Mouse (Mus musculus): Measurements from ENCODE around the gene Sp140.
"Not testable (repeated sequence)": the region's sequence is repeated elsewhere in the genome, so short reads cannot be mapped to it uniquely, and the experiment has no call there.

Gene Sp140

GRCm38 (mm10) chr1:85636936-85637335 is 36.8 kb downstream of the Sp140 start:
- in situ Hi-C loops (cut with MboI; ENCODE audit: unreplicated experiment in 2 of 2): not testable (repeated sequence)

DNA sequence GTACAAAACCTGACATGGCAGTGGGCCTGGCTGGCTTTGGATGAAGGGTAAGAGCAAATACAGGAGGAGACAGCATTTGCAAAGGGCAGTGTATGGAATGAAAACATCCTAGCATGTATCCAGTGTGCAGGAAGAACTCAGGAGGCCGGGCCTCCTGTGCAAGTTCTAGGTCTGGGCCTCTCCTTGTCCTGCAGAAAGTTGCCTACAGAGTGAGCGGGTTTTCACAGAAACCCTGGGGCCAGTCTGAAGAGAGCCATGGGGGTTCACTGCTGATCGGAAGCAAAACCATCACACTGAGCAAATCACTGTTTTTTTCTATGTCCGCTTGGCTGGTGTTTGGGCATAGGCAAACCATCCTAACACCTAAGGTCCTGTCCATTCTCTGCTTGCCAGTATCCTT is 38.0 kb downstream of the Sp140 start:
- in situ Hi-C loops (cut with MboI; ENCODE audit: unreplicated experiment in 2 of 2): not testable (repeated sequence)

- in situ Hi-C loops (cut with MboI; ENCODE audit: unreplicated experiment in 2 of 2): not testable (repeated sequence)
These were observed 49.7 kb downstream of the Sp140 start, which contains the start of gene Sp100 for GRCm38 (mm10) chr1:85649881-85650280. Sp100 (plus strand) TSS chr1:85649988.

GRCm38 (mm10) chr1:85650524-85650923 is 50.3 kb downstream of the Sp140 start:
- in situ Hi-C loops (cut with MboI; ENCODE audit: unreplicated experiment in 2 of 2): not testable (repeated sequence)

DNA sequence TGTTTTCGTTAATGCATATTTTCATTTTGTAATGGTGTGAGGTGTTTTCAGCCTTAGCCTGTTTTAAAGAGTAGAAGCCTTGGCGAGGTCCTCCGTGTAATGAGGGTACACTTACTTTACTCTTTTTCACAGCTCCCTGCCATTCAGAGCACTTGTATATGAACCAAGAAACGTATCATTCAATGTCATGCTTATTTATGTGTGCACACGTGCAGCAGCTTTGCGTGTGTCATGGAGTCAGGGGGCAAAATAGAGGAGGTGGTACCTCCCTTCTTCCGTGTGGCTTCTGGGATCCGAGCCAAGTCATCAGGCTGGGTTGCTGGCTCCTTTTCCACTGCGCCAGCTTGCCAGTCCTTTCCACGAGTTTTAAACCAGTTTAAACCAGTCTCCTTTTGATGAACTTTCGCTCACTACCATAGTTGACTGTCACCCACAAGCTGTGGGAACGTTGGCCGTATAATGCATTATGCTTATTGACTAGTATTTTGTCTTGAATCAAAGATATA is 51.6 kb downstream of the Sp140 start:
- in situ Hi-C loops (cut with MboI; ENCODE audit: unreplicated experiment in 2 of 2): not testable (repeated sequence)

DNA sequence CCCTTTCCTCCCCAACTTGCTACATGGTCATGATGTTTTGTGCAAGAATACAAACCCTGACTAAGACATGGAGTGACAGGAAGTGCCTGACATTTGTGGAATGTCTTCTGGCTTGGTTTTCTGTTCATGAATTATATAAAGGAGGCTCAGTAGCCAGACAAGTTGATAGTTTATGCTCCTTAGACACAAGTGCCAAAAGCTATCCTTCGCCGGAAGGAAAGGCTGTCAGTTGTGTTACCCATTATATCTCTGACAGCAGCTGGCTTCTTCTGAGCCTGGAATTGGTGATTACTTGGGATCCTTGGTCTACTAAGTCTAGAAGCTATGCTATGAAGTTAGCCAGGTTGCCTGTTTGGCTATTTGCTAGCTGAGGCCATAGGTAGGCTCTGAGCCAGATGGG is 57.0 kb downstream of the Sp140 start:
- in situ Hi-C loops (cut with MboI; ENCODE audit: unreplicated experiment in 2 of 2): not testable (repeated sequence)

DNA sequence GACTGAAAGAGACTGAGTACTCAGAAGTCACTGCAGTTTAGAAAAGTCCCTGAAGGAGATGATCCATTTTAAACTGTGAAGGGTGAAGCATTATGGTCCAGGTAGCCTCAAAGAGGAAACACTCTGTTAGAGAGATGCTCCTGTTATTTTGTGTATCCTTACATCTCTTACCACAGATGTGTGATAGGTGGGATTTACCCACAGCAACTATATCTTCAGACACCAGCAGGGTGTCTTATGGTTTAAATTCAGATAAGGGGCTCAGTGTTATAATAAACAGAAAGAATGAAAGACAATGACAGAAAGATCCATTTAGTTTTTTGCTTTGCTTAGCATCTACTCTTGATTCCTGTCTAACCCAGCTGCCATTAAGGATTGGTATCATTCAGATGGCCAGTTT is 64.1 kb downstream of the Sp140 start:
- in situ Hi-C loops (cut with MboI; ENCODE audit: unreplicated experiment in 2 of 2): no loop called here

DNA sequence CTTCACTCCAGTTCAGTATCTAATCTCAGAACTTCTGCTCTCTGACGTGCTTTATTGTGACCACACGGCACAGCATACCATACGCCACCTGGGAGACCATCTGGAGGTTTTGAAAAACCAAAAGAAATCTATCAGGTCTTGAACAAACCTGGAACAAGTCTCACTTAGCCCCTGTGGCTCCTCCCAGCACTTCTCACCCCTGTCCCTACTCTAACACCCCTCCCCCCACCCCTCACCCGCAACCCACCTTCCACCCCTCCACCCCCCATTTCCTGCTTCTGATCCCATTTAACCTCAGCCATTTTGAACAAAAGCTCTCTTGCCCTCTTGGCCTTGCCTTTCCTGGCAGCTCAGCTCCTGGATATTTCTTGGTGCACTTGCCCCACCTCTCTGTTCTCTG is 80.0 kb downstream of the Sp140 start:
- in situ Hi-C loops (cut with MboI; ENCODE audit: unreplicated experiment in 2 of 2): no loop called here

DNA sequence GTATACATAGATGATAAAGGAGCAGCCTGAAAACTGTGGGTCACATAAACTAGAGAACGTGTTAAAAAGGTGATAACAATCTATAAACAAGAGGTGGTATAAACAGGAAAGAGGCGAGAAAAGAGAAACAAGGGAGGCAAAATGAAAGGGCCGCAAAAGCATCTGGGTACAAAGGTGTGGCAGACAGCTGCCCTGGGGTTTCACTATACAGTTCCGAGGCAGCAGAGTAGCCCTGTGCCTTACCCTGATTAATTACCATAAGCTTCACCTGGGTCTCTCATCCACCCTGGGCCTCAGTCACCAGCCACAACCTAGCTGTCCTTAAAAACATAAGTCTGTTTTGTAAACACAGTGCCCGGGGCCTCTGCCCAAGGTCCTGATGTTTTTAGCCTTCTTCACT is 86.5 kb downstream of the Sp140 start:
- in situ Hi-C loops (cut with MboI; ENCODE audit: unreplicated experiment in 2 of 2): no loop called here

GRCm38 (mm10) chr1:85687346-85687745 is 87.2 kb downstream of the Sp140 start:
- in situ Hi-C loops (cut with MboI; ENCODE audit: unreplicated experiment in 2 of 2): no loop called here

DNA sequence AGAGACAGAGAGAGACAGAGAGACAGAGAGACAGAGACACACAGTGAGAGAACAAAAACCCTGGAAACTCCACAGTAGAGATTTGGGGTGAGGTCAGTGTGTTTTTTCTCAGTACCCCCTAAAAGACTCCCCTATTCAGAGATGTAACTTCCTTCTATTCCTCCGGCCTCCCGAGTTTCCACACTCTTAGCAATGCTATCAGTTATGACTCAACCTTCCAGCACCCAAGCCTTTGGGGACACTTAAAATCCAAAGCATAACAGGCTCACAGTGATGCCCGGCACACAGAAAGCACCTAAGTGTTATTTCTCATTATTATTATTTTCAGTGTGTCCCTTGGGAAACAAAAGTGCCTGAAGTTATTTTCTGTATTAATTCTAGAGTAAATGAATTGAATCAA is 90.4 kb downstream of the Sp140 start:
- in situ Hi-C loops (cut with MboI; ENCODE audit: unreplicated experiment in 2 of 2): no loop called here

DNA sequence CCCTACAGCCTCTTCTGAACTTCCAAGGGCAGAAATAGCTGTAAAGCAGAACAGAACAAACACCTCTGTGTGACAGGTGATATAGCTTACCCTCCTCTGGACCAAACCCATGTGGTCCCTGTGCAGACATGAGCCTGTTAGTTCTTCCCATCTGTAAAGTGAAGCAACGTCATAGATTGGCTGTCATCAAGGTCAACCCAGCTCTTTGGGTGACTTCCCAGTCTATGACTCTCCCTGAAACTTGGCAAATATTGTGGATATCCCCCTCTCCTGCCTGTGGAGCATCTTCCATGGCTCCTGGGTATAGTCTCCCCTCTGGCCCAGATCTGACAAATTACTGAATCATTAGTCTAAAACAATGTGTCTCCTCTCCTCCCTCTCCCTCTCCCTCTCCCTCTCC is 92.1 kb downstream of the Sp140 start:
- in situ Hi-C loops (cut with MboI; ENCODE audit: unreplicated experiment in 2 of 2): no loop called here

DNA sequence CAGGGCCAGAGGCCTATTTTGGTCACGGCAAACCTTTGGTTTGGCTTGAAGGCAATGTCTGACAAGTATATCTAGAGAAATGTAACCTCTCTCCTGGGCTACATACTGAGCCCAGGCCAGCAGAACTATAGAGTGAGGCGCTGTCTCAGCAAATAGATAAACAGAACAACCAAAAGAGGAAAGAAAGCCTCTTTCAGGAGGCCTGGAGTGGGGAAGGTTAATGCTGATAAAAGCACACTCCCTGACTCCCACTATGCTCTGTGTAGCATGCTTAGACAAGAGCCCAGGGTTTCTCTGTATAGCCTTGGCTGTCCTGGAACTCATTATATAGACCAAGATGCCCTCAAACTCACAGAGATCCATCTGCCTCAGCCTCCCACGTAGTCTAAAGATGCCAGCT is 93.1 kb downstream of the Sp140 start:
- in situ Hi-C loops (cut with MboI; ENCODE audit: unreplicated experiment in 2 of 2): no loop called here

Data from v-Abl transformed pro-B cells (cell line).